Mouse (Mus musculus): ENCODE measurements around the gene Haspin. TPM values are rescaled to one million over a fixed set of nuclear protein-coding genes. Genes with fewer than 3 reads are reported as not detected.

Gene Haspin
- polyA plus RNA-seq (2012; rRNA removed; ENCODE audit: low replicate concordance): 1.8 and 3.7 TPM in 2 replicates

GRCm38 (mm10) chr11:73137591-73138501, at the start of gene Haspin:
TSS of gene Haspin (minus strand) at chr11:73138294.

DNA sequence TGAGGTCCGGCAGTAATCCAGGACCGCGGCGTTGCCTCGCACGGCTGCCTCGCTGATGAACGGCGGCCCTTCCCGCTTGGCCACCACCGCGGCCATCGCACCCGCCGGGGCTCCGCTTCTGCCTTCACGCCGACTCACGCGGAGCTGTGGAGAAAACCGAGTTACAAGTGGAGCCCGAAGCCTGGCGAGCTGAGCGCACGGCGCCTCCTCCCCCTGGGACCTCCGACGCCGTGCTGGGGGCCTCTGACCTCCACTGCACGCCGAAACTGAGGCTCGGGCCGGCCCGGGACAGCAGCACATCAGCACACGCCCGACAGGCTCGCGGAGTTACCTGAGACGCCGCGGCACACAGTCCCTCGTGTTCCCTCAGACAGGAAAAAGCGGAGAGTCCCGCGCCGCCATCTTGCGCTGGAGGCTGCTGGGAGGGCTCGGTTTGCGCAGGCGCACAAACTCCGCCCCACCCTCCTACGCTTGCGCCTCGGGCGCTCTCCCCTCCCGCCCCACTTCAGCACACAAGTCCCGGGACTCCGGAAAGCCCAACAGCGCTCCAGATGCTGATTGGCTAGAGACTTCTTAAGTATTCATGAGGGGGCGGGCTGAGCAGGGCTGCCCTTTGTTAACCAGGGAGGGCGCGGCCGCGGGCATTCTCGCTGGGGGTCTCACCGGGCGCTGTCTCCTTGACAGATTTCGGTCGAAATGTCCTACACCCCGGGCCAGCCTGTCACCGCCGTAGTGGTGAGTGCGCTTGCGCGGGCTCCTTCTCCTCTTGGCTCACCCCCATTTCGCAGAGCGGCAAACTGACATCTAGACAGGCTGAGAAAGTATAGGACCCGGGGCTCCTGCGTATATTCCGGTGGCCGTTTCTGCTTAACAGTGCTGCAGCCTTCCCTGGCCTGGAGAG, 38.8 kb upstream of the Haspin start, which contains the start of the genes Emc6 and Tax1bp3:
Gene Emc6, minus strand, starts transcription at position 430 of the 901 bp plus-strand sequence.
Gene Tax1bp3, plus strand, starts transcription at position 476 of the 901 bp plus-strand sequence.

DNA sequence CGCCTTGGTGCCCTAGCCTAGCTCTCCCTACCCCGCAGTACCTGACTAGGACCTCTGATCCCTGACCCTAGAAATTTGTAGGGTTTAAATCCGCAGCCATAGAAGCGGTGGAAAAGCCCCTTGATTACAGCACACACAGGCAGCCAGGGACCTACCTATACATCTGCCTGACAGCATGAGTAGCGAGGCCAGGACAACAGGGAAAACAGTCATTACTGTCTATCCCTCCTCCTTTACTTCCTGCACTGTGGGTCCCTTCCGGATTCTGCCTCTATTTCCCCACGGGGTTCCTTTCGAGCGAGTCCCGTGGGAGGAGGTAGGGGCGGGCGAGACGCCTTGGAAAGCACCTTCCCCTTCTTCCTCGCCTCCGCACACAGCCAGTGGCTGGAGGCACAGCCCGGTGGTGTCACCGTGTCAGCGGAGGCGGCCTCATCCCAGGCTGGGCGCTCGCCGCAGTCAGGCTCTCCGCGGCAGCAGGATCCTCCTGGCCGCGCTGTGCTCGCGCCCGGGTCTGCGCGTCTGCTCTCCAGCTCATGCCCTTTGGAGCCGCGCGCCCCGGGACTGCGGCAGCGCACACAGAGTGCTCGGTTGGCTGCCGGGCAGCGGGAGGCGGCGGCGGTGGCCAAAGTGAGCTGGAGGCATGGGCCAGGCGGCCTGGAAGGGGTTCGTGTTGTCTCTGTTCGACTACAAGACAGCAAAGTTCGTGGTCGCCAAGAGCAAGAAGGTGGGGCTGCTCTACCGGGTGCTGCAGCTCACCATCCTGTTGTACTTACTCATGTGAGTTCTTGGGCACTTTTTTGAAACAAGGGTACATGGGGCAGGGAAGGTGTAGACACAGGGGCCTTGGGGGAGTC, 22.1 kb upstream of the Haspin start, which contains the start of gene P2rx5:
Gene P2rx5, plus strand, starts transcription at position 465 of the 854 bp plus-strand sequence.

GRCm38 (mm10) chr11:73090283-73090682, 47.8 kb downstream of the Haspin start, which contains the start of gene Itgae:
TSS of gene Itgae (plus strand) at chr11:73090583.

Other genes starting within 250 kb of the Haspin start
- gene Atp2a3, start 177.1 kb downstream of the Haspin start, polyA plus RNA-seq (2012; rRNA removed; ENCODE audit: low replicate concordance): 63.3 and 152 TPM in 2 replicates
- 14.7 and 18.8 TPM in 2 replicates for gene P2rx1, start 139.2 kb downstream of the Haspin start, polyA plus RNA-seq (2012; rRNA removed; ENCODE audit: low replicate concordance)
- gene Camkk1, start 119.3 kb downstream of the Haspin start, polyA plus RNA-seq (2012; rRNA removed; ENCODE audit: low replicate concordance): 2.1 and 2.2 TPM in 2 replicates
- gene Ncbp3, start 90.5 kb downstream of the Haspin start, polyA plus RNA-seq (2012; rRNA removed; ENCODE audit: low replicate concordance): 0.88 and 0.90 TPM in 2 replicates
- 3.5 and 7.0 TPM in 2 replicates for gene Itgae, start 47.7 kb downstream of the Haspin start, polyA plus RNA-seq (2012; rRNA removed; ENCODE audit: low replicate concordance)
- gene P2rx5, start 22.1 kb upstream of the Haspin start, polyA plus RNA-seq (2012; rRNA removed; ENCODE audit: low replicate concordance): 0.33 TPM in 1 of 2 replicates, not detected in the other
- gene Emc6, start 38.7 kb upstream of the Haspin start, polyA plus RNA-seq (2012; rRNA removed; ENCODE audit: low replicate concordance): 45.1 and 69.0 TPM in 2 replicates
- 98.3 and 181 TPM in 2 replicates for gene Tax1bp3, start 38.8 kb upstream of the Haspin start, polyA plus RNA-seq (2012; rRNA removed; ENCODE audit: low replicate concordance)
- gene Ctns, start 60.7 kb upstream of the Haspin start, polyA plus RNA-seq (2012; rRNA removed; ENCODE audit: low replicate concordance): 13.2 and 13.6 TPM in 2 replicates
- gene Shpk, start 61.2 kb upstream of the Haspin start, polyA plus RNA-seq (2012; rRNA removed; ENCODE audit: low replicate concordance): 15.3 and 15.7 TPM in 2 replicates
- 0.11 TPM in 1 of 2 replicates, not detected in the other for gene Trpv1, start 96.0 kb upstream of the Haspin start, polyA plus RNA-seq (2012; rRNA removed; ENCODE audit: low replicate concordance)
- 0.12 and 0.38 TPM in 2 replicates for gene Trpv3, start 129.1 kb upstream of the Haspin start, polyA plus RNA-seq (2012; rRNA removed; ENCODE audit: low replicate concordance)
- gene Aspa, start 191.3 kb upstream of the Haspin start, polyA plus RNA-seq (2012; rRNA removed; ENCODE audit: low replicate concordance): 0.82 and 5.1 TPM in 2 replicates
- gene Gm49340, start 191.4 kb upstream of the Haspin start, polyA plus RNA-seq (2012; rRNA removed; ENCODE audit: low replicate concordance): not detected in 2 replicates
- gene Spata22, start 191.4 kb upstream of the Haspin start, polyA plus RNA-seq (2012; rRNA removed; ENCODE audit: low replicate concordance): not detected in 2 replicates
- 0.12 TPM in 1 of 2 replicates, not detected in the other for gene Olfr20, start 212.5 kb upstream of the Haspin start, polyA plus RNA-seq (2012; rRNA removed; ENCODE audit: low replicate concordance)
- not detected in 2 replicates for gene Olfr376, start 233.0 kb upstream of the Haspin start, polyA plus RNA-seq (2012; rRNA removed; ENCODE audit: low replicate concordance)